Mouse (Mus musculus) limb, embryonic 10.5 days (tissue): ENCODE results near the gene Tcirg1. TPM values are rescaled to one million over a fixed set of nuclear protein-coding genes. Genes with fewer than 3 reads are reported as not detected.

Experiments used
- DNase-seq: peaks from one replicate; pipeline ENCODE4 v3.0.0-alpha.2; 2017; ENCODE audit warnings: low spot score
- H3K27ac ChIP-seq: fragments of 300-500 bp; sonication (generic); 2 replicates; pipeline ENCODE4 v1.5.1; 2016; ENCODE audit warnings: mild to moderate bottlenecking
- H3K27me3 ChIP-seq: fragments of 300-500 bp; sonication (generic); 2 replicates; pipeline ENCODE4 v1.6.1; 2016; ENCODE audit warnings: low read depth, mild to moderate bottlenecking; ENCODE audit not compliant: poor library complexity, severe bottlenecking
- H3K36me3 ChIP-seq: fragments of 300-500 bp; sonication (generic); 2 replicates; pipeline ENCODE4 v1.6.1; 2016; ENCODE audit warnings: mild to moderate bottlenecking, moderate library complexity
- H3K4me1 ChIP-seq: fragments of 300-500 bp; sonication (generic); 2 replicates; pipeline ENCODE4 v1.6.1; 2016
- H3K4me3 ChIP-seq: fragments of 300-500 bp; sonication (generic); 2 replicates; pipeline ENCODE4 v1.5.1; 2016; ENCODE audit warnings: mild to moderate bottlenecking, moderate library complexity
- H3K9me3 ChIP-seq: fragments of 300-500 bp; sonication (generic); replicated peaks from 2 replicates; pipeline ENCODE4 v1.6.1; 2016; ENCODE audit warnings: mild to moderate bottlenecking
- WGBS: fragments of 180-500 bp; shearing (Covaris S2); methylation state at CpG from one replicate; pipeline ENCODE4 v1.1.7; 2016; 5-methylcytosine and 5-hydroxymethylcytosine counted together
- polyA plus RNA-seq: library from polyadenylated mRNA; unstranded; fragments of >200 nt; fragmentation: Nextera tagmentation; extraction: Ambion mirVana; gene quantifications from 2 replicates; pipeline ENCODE4 v1.2.1, GENCODE M21; 2016

Gene Tcirg1
- polyA plus RNA-seq, 1 experiment from 2014 or later: 39.4 TPM

- no peak for DNase-seq
- WGBS: 70% methylated on average over 10 of the region's 10 CpGs
- 0 out of 2 replicates have a peak overlapping the region, but pooled peaks have one; percentile 58 for H3K4me3 ChIP-seq
- H3K9me3 ChIP-seq: no peaks in the 10 kb centered on the region
- peaks cover 42% of the 10 kb centered on the region for H3K4me1 ChIP-seq
- H3K27me3 ChIP-seq: no peaks in the 10 kb centered on the region
- peak overlapping the region; percentile 86; the same call in 1 of the 2 replicates for H3K27ac ChIP-seq
- peaks cover 52% of the 10 kb centered on the region for H3K36me3 ChIP-seq
Measured at GRCm38 (mm10) chr19:3904363-3904675, 2.6 kb downstream of the Tcirg1 start.

GRCm38 (mm10) chr19:3903648-3904362, 3.1 kb downstream of the Tcirg1 start:
- H3K9me3 ChIP-seq: no peaks in the 10 kb centered on the region
- no peak for DNase-seq
- peaks cover 52% of the 10 kb centered on the region for H3K36me3 ChIP-seq
- H3K4me1 ChIP-seq: peaks cover 42% of the 10 kb centered on the region
- no peaks in the 10 kb centered on the region for H3K27me3 ChIP-seq
- no peak overlapping the region for H3K4me3 ChIP-seq
- H3K27ac ChIP-seq: peak overlapping the region; percentile 86; the same call in 1 of the 2 replicates
- WGBS: 65% methylated on average over 25 of the region's 25 CpGs

GRCm38 (mm10) chr19:3902966-3903365, 4.0 kb downstream of the Tcirg1 start:
- Histone ChIP-seq H3K4me1 (peaks cover 42% of the 10 kb centered on the region), H3K9me3 (no peaks in the 10 kb centered on the region), H3K27me3 (no peaks in the 10 kb centered on the region), H3K4me3 (no peak overlapping the region), H3K36me3 (peaks cover 51% of the 10 kb centered on the region), H3K27ac (no peak overlapping the region)
- 85% methylated on average over 12 of the region's 12 CpGs for WGBS
- no peak for DNase-seq

DNA sequence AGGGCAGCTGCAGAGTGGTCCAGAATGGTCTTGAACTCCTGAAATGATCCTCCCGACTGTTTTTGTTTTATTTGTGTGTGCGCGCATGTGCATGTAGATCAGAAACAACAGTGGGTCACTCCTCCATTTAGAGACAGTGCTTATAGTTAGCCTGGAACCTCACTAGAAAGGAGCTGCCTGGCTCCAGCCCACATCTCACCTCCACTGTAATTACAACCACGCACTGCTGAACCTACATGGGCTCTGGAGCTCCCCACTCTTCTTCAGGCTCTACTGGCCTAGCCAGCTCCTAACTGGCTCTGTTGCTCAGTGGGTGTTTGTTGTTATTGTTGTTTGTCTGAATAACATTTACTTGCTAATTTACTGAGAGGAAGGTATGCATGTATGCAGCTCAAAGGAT, 7.3 kb downstream of the Tcirg1 start:
- Histone ChIP-seq H3K36me3 (peaks cover 81% of the 10 kb centered on the region), H3K4me1 (peaks cover 16% of the 10 kb centered on the region), H3K4me3 (no peak overlapping the region), H3K9me3 (no peaks in the 10 kb centered on the region), H3K27ac (no peak overlapping the region), H3K27me3 (no peaks in the 10 kb centered on the region)
- no peak for DNase-seq
- 92% methylated on average over 4 of the region's 4 CpGs for WGBS

GRCm38 (mm10) chr19:3898952-3899351, 8.0 kb downstream of the Tcirg1 start:
- peaks cover 85% of the 10 kb centered on the region for H3K36me3 ChIP-seq
- DNase-seq: no peak
- H3K4me1 ChIP-seq: peaks cover 9% of the 10 kb centered on the region
- H3K27ac ChIP-seq: no peak overlapping the region
- H3K9me3 ChIP-seq: no peaks in the 10 kb centered on the region
- no peak overlapping the region for H3K4me3 ChIP-seq
- no peaks in the 10 kb centered on the region for H3K27me3 ChIP-seq
- 91% methylated on average over 7 of the region's 7 CpGs for WGBS

GRCm38 (mm10) chr19:3897557-3897956, 9.4 kb downstream of the Tcirg1 start:
- Histone ChIP-seq H3K4me3 (no peak overlapping the region), H3K27ac (no peak overlapping the region), H3K36me3 (peaks cover 85% of the 10 kb centered on the region), H3K9me3 (no peaks in the 10 kb centered on the region), H3K4me1 (peaks cover 7% of the 10 kb centered on the region), H3K27me3 (no peaks in the 10 kb centered on the region)
- DNase-seq: no peak
- WGBS: 91% methylated on average over 5 of the region's 5 CpGs

DNA sequence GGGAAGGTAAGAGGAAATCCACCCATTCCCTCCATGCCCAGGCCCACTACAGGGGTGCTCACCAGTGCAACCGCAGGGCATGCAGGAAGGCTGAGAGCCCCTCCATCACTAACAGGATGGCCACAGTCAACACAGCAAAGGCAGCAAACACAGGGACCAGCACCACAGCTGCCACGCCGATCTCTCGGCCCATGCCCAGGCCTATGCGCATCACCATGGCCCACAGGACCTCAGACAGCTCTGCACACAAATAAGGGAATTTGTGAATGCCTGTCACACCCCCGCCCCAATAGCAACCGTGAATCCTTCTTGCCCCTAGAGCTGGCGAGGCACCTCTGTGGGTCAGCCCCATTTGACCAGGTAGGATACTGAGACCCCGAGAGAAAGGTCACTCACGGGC, 10.7 kb downstream of the Tcirg1 start:
- DNase-seq: no peak
- H3K27me3 ChIP-seq: no peaks in the 10 kb centered on the region
- peaks cover 85% of the 10 kb centered on the region for H3K36me3 ChIP-seq
- 90% methylated on average over 10 of the region's 10 CpGs for WGBS
- H3K9me3 ChIP-seq: no peaks in the 10 kb centered on the region
- no peak overlapping the region for H3K4me3 ChIP-seq
- peaks cover 7% of the 10 kb centered on the region for H3K4me1 ChIP-seq
- no peak overlapping the region; the same call in 1 of the 2 replicates for H3K27ac ChIP-seq

GRCm38 (mm10) chr19:3895171-3895631, 11.7 kb downstream of the Tcirg1 start:
- DNase-seq: no peak
- Histone ChIP-seq H3K9me3 (no peaks in the 10 kb centered on the region), H3K27me3 (no peaks in the 10 kb centered on the region), H3K27ac (no peak overlapping the region), H3K4me3 (no peak overlapping the region), H3K4me1 (peaks cover 7% of the 10 kb centered on the region), H3K36me3 (peaks cover 95% of the 10 kb centered on the region)
- WGBS: 35% methylated on average over 3 of the region's 3 CpGs

GRCm38 (mm10) chr19:3894294-3894693, 12.6 kb downstream of the Tcirg1 start:
- H3K27ac ChIP-seq: no peak overlapping the region
- DNase-seq: no peak
- no peaks in the 10 kb centered on the region for H3K27me3 ChIP-seq
- 96% methylated on average over 2 of the region's 2 CpGs for WGBS
- no peak overlapping the region for H3K4me3 ChIP-seq
- H3K4me1 ChIP-seq: peaks cover 7% of the 10 kb centered on the region
- H3K9me3 ChIP-seq: no peaks in the 10 kb centered on the region
- peaks cover 98% of the 10 kb centered on the region for H3K36me3 ChIP-seq

- DNase-seq: no peak
- Histone ChIP-seq H3K4me1 (peaks cover 7% of the 10 kb centered on the region), H3K36me3 (peaks cover 99% of the 10 kb centered on the region), H3K9me3 (no peaks in the 10 kb centered on the region), H3K27ac (no peak overlapping the region), H3K27me3 (no peaks in the 10 kb centered on the region), H3K4me3 (no peak overlapping the region)
- 89% methylated on average over 4 of the region's 4 CpGs for WGBS
Measured at GRCm38 (mm10) chr19:3893545-3894116, 13.3 kb downstream of the Tcirg1 start.

DNA sequence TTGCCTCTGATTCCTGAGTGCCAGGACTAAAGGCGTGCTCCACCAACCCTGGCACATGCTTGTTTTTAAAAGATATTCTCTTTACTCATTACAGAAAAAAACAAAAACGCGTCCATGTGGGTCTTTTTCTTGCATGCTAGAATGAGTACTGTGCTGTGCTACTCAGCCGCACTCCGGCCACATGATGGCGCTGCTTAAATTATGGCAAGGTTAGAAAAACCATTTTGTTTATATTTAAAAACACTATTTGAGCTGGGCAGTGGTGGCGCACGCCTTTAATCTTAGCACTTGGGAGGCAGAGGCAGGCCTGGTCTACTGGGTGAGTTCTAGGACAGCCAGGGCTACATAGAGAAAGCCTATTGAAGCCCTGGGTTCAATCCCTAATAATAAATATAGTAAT, 16.8 kb downstream of the Tcirg1 start:
- Histone ChIP-seq H3K36me3 (peaks cover 96% of the 10 kb centered on the region), H3K9me3 (no peaks in the 10 kb centered on the region), H3K27ac (no peak overlapping the region), H3K4me3 (no peak overlapping the region), H3K4me1 (peaks cover 4% of the 10 kb centered on the region), H3K27me3 (no peaks in the 10 kb centered on the region)
- DNase-seq: no peak
- 91% methylated on average over 8 of the region's 8 CpGs for WGBS

DNA sequence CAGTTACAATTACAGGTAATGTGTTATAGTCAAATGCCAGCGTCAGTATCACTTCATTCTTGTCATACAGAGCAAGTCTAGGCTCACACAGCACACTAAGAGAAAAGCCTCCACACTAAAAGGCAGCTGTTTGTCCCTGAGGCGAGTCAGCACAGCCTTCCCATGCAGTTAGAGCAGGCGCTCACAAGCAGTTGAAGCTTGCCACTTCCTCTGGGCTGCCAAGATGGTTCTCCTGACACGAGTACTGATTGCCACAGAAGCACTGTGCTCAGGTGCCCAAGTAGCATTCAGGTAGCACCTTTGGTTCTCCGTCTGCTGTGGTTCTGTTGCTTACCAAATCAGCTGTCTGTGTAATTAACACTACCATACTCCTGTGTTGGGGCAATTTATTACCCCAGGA, 17.8 kb downstream of the Tcirg1 start:
- WGBS: 90% methylated on average over 5 of the region's 5 CpGs
- DNase-seq: no peak
- no peaks in the 10 kb centered on the region for H3K4me1 ChIP-seq
- H3K36me3 ChIP-seq: peaks cover 90% of the 10 kb centered on the region
- H3K4me3 ChIP-seq: no peak overlapping the region
- H3K27me3 ChIP-seq: no peaks in the 10 kb centered on the region
- no peaks in the 10 kb centered on the region for H3K9me3 ChIP-seq
- no peak overlapping the region for H3K27ac ChIP-seq

DNA sequence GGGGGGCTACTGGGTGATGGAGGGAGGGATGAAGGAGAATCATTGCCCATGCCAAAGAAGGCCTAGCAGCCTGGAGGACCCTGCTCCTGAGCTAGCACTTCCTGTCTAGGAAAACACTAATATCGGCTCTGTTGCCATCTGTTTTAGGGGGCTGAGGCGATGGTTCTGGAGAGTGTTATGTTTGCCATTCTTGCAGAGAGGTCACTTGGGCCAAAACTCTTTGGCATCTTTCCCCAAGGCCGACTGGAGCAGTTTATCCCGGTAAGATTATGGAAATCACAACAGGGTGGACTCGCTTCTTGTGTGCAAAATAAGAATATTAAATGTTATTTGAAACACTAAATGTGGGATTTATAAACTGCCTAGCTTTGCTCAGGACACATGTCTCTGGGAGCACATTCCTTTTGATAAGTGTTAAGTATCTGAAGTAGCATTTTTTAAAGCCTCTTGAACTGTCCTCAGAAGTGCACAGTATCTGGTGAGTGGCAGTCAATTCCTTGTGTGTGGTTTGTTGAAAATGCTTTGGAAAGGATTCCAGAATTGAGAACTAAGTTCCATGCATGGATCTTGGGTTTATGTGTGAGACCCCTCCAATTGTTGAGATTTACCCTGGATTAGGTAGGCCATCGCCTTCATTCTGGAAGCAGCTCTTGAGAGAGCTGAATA, 22.5 kb downstream of the Tcirg1 start:
- Histone ChIP-seq H3K9me3 (no peaks in the 10 kb centered on the region), H3K4me1 (no peaks in the 10 kb centered on the region), H3K27me3 (no peaks in the 10 kb centered on the region), H3K36me3 (peaks cover 53% of the 10 kb centered on the region), H3K27ac (no peak overlapping the region), H3K4me3 (no peak overlapping the region)
- DNase-seq: no peak
- WGBS: 87% methylated on average over 6 of the region's 6 CpGs
